Mouse (Mus musculus) Patski (cell line): ENCODE measurements around the gene Bcl9l. TPM values are rescaled to one million over a fixed set of nuclear protein-coding genes. Genes with fewer than 3 reads are reported as not detected.

Source experiments
- ATAC-seq: fragments of 100-300 bp; one replicate; pipeline ENCODE4 v1.8.0; 2021
- CTCF ChIA-PET: fragments of 350-600 bp; sonication (Branson Sonifier 250); formaldehyde crosslinking; loops from one replicate; lab custom pipeline; 2022; ENCODE audit warnings: inconsistent platforms; lab: Charles Lee
- POLR2A ChIA-PET: fragments of 350-600 bp; sonication (Branson Sonifier 250); formaldehyde crosslinking; loops from one replicate; lab custom pipeline; 2022; ENCODE audit warnings: antibody characterized with exemption, inconsistent platforms; lab: Charles Lee
- DNase-seq: peaks from one replicate; pipeline ENCODE4 v3.0.0-alpha.2; 2011; ENCODE audit warnings: low read depth, low spot score
- H3K27me3 ChIP-seq: fragments of 371-371 bp; one replicate; pipeline ENCODE4 v1.5.1; 2021
- CTCF ChIP-seq: fragments of 100-300 bp; IDR thresholded peaks from one replicate; pipeline ENCODE4 v1.5.1; 2021
- in situ Hi-C: fragments of 300-500 bp; cut with MboI; formaldehyde crosslinking; loops from 3 replicates; pipeline ENCODE4 v1.11.1; 2018; ENCODE audit warnings: low pct_unique_long_range_greater_than_20kb, mixed read lengths
- polyA plus RNA-seq: library from polyadenylated mRNA; unstranded; gene quantifications from one replicate; pipeline ENCODE4 v1.2.3, GENCODE M21; 2021

Gene Bcl9l
- polyA plus RNA-seq, 1 experiment from 2014 or later, result 40.4 TPM

GRCm38 (mm10) chr9:44482112-44482511, 513 bp upstream of the Bcl9l start:
- CTCF ChIA-PET, result interaction anchor here (1.2 to 16.6 kb wide), 5 partner anchors 18 to 173 kb away, joined by 3 to 206 read pairs (median 3); partner anchors contain the start of genes Ccdc84 and Ddx6

GRCm38 (mm10) chr9:44483041-44483509, 450 bp downstream of the Bcl9l start:
- no peaks in the 10 kb centered on the region for H3K27me3 ChIP-seq
- ChIA-PET POLR2A (interaction anchor here (2.8 to 13.9 kb wide), 2 partner anchors 15 to 121 kb away, joined by 13 to 236 read pairs; partner anchors contain the start of gene Ddx6), CTCF (interaction anchor here (1.5 to 16.6 kb wide), 4 partner anchors 17 to 173 kb away, joined by 3 to 206 read pairs (median 4); partner anchors contain the start of gene Ccdc84)
- in situ Hi-C loops, result no loop called here
- no peak for TF ChIP-seq CTCF
- DNase-seq, result no peak
- ATAC-seq, result no peak

More at GRCm38 (mm10) chr9:44482112-44482511, 513 bp upstream of the Bcl9l start:
- DNase-seq (no peak), ATAC-seq (no peak)
- TF ChIP-seq CTCF, result no peak
- no peaks in the 10 kb centered on the region for H3K27me3 ChIP-seq
- in situ Hi-C loops, result no loop called here
- POLR2A ChIA-PET, result interaction anchor here (13.9 kb wide), 1 partner anchor 16 kb away, joined by 236 read pairs; no protein-coding TSS in a partner anchor

- POLR2A ChIA-PET, result interaction anchor here (0.6 to 13.9 kb wide), 3 partner anchors 14 to 161 kb away, joined by 3 to 236 read pairs (median 13); partner anchors contain the start of gene Ddx6
- in situ Hi-C loops, result no loop called here
- peak; percentile 52 for ATAC-seq
- DNase-seq, result no peak
- H3K27me3 ChIP-seq, result no peaks in the 10 kb centered on the region
- CTCF ChIA-PET, result interaction anchor here (1.6 to 16.6 kb wide), 2 partner anchors 16 to 163 kb away, joined by 3 to 206 read pairs; no protein-coding TSS in a partner anchor
- TF ChIP-seq CTCF, result no peak
These were observed 952 bp downstream of the Bcl9l start for GRCm38 (mm10) chr9:44483510-44484044.

- H3K27me3 ChIP-seq, result no peaks in the 10 kb centered on the region
- in situ Hi-C loops, result no loop called here
- POLR2A ChIA-PET, result interaction anchor here (0.6 to 13.9 kb wide), 3 partner anchors 13 to 162 kb away, joined by 3 to 236 read pairs (median 13); partner anchors contain the start of gene Ddx6
- ATAC-seq, result no peak
- TF ChIP-seq CTCF, result no peak
- CTCF ChIA-PET, result interaction anchor here (0.7 to 16.6 kb wide), 2 partner anchors 10 to 15 kb away, joined by 3 to 206 read pairs; no protein-coding TSS in a partner anchor
- DNase-seq, result no peak
These were observed 1.9 kb downstream of the Bcl9l start for GRCm38 (mm10) chr9:44484311-44485104.

- ATAC-seq (no peak), DNase-seq (no peak)
- ChIA-PET POLR2A (interaction anchor here (2.8 to 13.9 kb wide), 2 partner anchors 13 to 119 kb away, joined by 13 to 236 read pairs; partner anchors contain the start of gene Ddx6), CTCF (interaction anchor here (0.7 to 16.6 kb wide), 2 partner anchors 10 to 15 kb away, joined by 3 to 206 read pairs; no protein-coding TSS in a partner anchor)
- no peak for TF ChIP-seq CTCF
- in situ Hi-C loops, result no loop called here
- no peaks in the 10 kb centered on the region for H3K27me3 ChIP-seq
These were observed 2.5 kb downstream of the Bcl9l start for GRCm38 (mm10) chr9:44485105-44485515.

GRCm38 (mm10) chr9:44485516-44486161, 3.0 kb downstream of the Bcl9l start:
- ChIA-PET POLR2A (interaction anchor here (2.8 to 13.9 kb wide), 2 partner anchors 12 to 119 kb away, joined by 13 to 236 read pairs; partner anchors contain the start of gene Ddx6), CTCF (interaction anchor here (16.6 kb wide), 1 partner anchor 14 kb away, joined by 206 read pairs; no protein-coding TSS in a partner anchor)
- no peak for TF ChIP-seq CTCF
- in situ Hi-C loops, result no loop called here
- H3K27me3 ChIP-seq, result no peaks in the 10 kb centered on the region
- no peak for DNase-seq
- no peak for ATAC-seq

GRCm38 (mm10) chr9:44486335-44486734, 3.7 kb downstream of the Bcl9l start:
- in situ Hi-C loops, result no loop called here
- DNase-seq (no peak), ATAC-seq (no peak)
- ChIA-PET POLR2A (interaction anchor here (1.1 to 13.9 kb wide), 2 partner anchors 12 to 19 kb away, joined by 4 to 236 read pairs; no protein-coding TSS in a partner anchor), CTCF (interaction anchor here (16.6 kb wide), 1 partner anchor 14 kb away, joined by 206 read pairs; no protein-coding TSS in a partner anchor)
- no peaks in the 10 kb centered on the region for H3K27me3 ChIP-seq
- no peak for TF ChIP-seq CTCF

- no peaks in the 10 kb centered on the region for H3K27me3 ChIP-seq
- in situ Hi-C loops, result no loop called here
- no peak for DNase-seq
- POLR2A ChIA-PET, result interaction anchor here (1.1 to 13.9 kb wide), 2 partner anchors 11 to 19 kb away, joined by 4 to 236 read pairs; no protein-coding TSS in a partner anchor
- no peak for ATAC-seq
- TF ChIP-seq CTCF, result no peak
- CTCF ChIA-PET, result interaction anchor here (0.6 to 16.6 kb wide), 2 partner anchors 8 to 13 kb away, joined by 3 to 206 read pairs; no protein-coding TSS in a partner anchor
These were observed 4.3 kb downstream of the Bcl9l start for GRCm38 (mm10) chr9:44486741-44487421.

GRCm38 (mm10) chr9:44487441-44487840, 4.8 kb downstream of the Bcl9l start:
- CTCF ChIA-PET, result interaction anchor here (0.6 to 16.6 kb wide), 2 partner anchors 9 to 13 kb away, joined by 3 to 206 read pairs; no protein-coding TSS in a partner anchor
- POLR2A ChIA-PET, result interaction anchor here (1.1 to 13.9 kb wide), 3 partner anchors 9 to 18 kb away, joined by 4 to 236 read pairs (median 8); no protein-coding TSS in a partner anchor
- ATAC-seq (no peak), DNase-seq (no peak)
- no peak for TF ChIP-seq CTCF
- in situ Hi-C loops, result no loop called here
- no peaks in the 10 kb centered on the region for H3K27me3 ChIP-seq
